Mouse (Mus musculus) hindbrain, embryonic 13.5 days (tissue): ENCODE results near the gene Borcs8. TPM values are rescaled to one million over a fixed set of nuclear protein-coding genes. Genes with fewer than 3 reads are reported as not detected.

Source experiments
- ATAC-seq: fragments of 200-750 bp; cut with Nextera tagmentation; 2 replicates; pipeline ENCODE4 v1.8.0; 2017; ENCODE audit warnings: moderate TSS enrichment; ENCODE audit not compliant: low FRiP score
- H3K27ac ChIP-seq: fragments of 300-500 bp; sonication (generic); 2 replicates; pipeline ENCODE4 v1.5.1; 2015; ENCODE audit warnings: inconsistent platforms, mild to moderate bottlenecking, moderate library complexity
- H3K27me3 ChIP-seq: fragments of 300-500 bp; sonication (generic); 2 replicates; pipeline ENCODE4 v1.6.1; 2015; ENCODE audit warnings: mild to moderate bottlenecking, inconsistent platforms
- H3K36me3 ChIP-seq: fragments of 300-500 bp; sonication (generic); 2 replicates; pipeline ENCODE4 v1.6.1; 2015; ENCODE audit warnings: mild to moderate bottlenecking, inconsistent platforms
- H3K4me1 ChIP-seq: fragments of 300-500 bp; sonication (generic); replicated peaks from 2 replicates; pipeline ENCODE4 v1.6.1; 2015; ENCODE audit warnings: inconsistent platforms
- H3K4me2 ChIP-seq: fragments of 300-500 bp; sonication (generic); 2 replicates; pipeline ENCODE4 v1.6.1; 2015; ENCODE audit warnings: inconsistent platforms, mild to moderate bottlenecking, moderate library complexity
- H3K4me3 ChIP-seq: fragments of 300-500 bp; sonication (generic); 2 replicates; pipeline ENCODE4 v1.5.1; 2015; ENCODE audit warnings: mild to moderate bottlenecking, inconsistent platforms
- H3K9ac ChIP-seq: fragments of 300-500 bp; sonication (generic); 2 replicates; pipeline ENCODE4 v1.6.1; 2015; ENCODE audit warnings: mild to moderate bottlenecking, inconsistent platforms
- H3K9me3 ChIP-seq: fragments of 300-500 bp; sonication (generic); 2 replicates; pipeline ENCODE4 v1.6.1; 2016; ENCODE audit warnings: inconsistent platforms
- WGBS: fragments of 180-500 bp; shearing (Covaris S2); methylation state at CpG from one replicate; pipeline ENCODE4 v1.1.7; 2015; 5-methylcytosine and 5-hydroxymethylcytosine counted together
- polyA plus RNA-seq: library from polyadenylated mRNA; unstranded; fragments of >200 nt; fragmentation: Nextera tagmentation; extraction: Ambion mirVana; gene quantifications from 2 replicates; pipeline ENCODE4 v1.2.1, GENCODE M21; 2015

Borcs8 gene
- polyA plus RNA-seq, result 53.6 and 58.2 TPM in 2 replicates

DNA sequence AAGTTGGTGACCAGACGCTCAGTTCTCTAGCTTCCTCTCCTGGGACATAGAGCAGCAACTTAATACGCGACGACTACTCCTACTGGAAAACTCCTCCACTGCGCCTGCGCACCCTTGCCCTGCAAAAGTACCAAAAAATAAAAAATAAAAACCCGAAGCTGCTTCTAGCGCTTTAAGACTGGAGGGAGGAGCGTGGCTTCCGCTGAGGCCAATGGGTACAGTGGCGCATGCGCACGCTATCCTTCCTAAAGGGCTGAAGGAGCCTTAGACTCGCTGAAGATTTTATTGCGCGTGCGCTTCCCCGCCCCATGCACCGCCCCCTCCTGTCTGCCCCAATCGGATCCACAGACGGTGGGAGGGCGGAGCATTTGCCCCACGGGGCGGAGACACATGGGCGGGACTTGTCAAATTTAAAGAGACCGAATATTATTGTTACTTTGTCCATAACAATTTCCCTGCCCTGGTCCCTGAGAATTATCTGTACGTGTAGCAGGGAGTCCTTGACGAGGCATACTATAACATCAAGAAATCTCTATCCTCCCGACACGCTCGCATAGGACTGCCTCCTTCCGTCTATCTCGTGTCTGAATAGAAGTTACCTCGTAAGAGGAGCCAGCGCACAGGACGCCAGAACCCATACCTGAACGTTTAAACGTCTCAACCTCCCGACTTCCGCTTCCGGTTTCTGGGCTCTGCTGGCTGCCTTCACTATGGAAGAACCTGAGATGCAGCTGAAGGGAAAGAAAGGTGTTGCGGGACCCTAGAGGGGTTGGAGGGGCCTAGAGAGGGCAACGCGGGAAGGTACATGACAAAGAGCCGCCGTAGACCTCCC lies at the start of gene Borcs8, which contains the start of the genes Rfxank and Mef2b:
Gene Borcs8, plus strand, starts transcription at position 474 of the 832 bp plus-strand sequence.
Gene Rfxank, minus strand, starts transcription at position 129 of the 832 bp plus-strand sequence.
Gene Mef2b, plus strand, starts transcription at position 686 of the 832 bp plus-strand sequence.
- peak within 1 kb of the TSS; percentile 89 for H3K27ac ChIP-seq
- H3K9me3 ChIP-seq, result no peaks in the 10 kb centered on the region
- H3K36me3 ChIP-seq, result peaks cover 50% of the 10 kb centered on the region
- peak within 1 kb of the TSS; percentile 87 for H3K4me2 ChIP-seq
- peak within 1 kb of the TSS; percentile 83 for H3K4me3 ChIP-seq
- ATAC-seq, result peak; percentile 97
- under 1% methylated on average over 46 of the region's 46 CpGs for WGBS
- H3K4me1 ChIP-seq, result peaks cover 25% of the 10 kb centered on the region
- no peaks in the 10 kb centered on the region for H3K27me3 ChIP-seq
- peak within 1 kb of the TSS; percentile 89 for H3K9ac ChIP-seq

DNA sequence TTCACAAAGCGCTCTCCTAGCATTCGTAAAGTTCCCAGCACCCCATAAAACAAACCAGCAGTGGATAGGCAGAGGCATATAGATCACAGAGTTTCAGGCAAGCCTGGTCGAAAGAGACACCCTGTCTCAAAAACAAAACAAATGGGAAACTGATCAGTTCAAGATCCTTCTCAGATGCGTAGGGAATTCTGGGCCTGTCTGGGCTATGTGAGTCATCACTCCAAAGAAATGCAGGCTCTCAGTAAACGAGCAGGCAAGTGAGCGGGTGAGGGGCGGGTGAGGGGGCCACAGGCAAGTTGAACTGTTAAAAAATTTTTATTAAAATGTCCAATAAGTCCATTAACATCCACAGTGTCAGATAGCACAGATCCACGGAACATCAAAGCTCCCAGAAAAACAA lies 46.5 kb upstream of the Borcs8 start:
- H3K9me3 ChIP-seq, result no peaks in the 10 kb centered on the region
- no peak overlapping the region for H3K4me2 ChIP-seq
- H3K4me3 ChIP-seq, result no peak overlapping the region
- H3K27me3 ChIP-seq, result peaks cover 27% of the 10 kb centered on the region
- no peak for ATAC-seq
- peaks cover 46% of the 10 kb centered on the region for H3K36me3 ChIP-seq
- peaks cover 27% of the 10 kb centered on the region for H3K4me1 ChIP-seq
- 69% methylated on average over 8 of the region's 8 CpGs for whole genome bisulfite sequencing
- H3K9ac ChIP-seq, result no peak overlapping the region
- H3K27ac ChIP-seq, result no peak overlapping the region

DNA sequence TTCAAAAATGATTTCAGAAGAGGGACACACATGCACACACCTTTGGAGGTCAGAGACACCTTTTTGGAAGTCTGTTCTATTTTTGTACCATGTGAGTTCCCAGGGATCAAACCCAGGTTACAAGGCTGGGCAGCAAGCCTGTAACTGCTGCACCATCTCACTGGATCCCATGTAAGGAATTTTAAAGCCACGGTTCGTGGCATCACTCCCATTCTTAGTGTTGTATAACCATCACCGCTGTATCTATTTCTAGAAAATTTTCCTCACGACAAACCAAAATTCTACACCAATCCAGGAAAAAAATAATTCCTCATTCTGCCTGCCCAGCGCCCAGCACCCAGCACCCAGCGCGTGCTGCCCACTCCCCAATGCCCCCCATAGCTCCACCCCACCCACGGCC lies 40.0 kb upstream of the Borcs8 start:
- Histone ChIP-seq H3K27ac (no peak overlapping the region), H3K4me2 (no peak overlapping the region), H3K36me3 (peaks cover 98% of the 10 kb centered on the region), H3K9me3 (no peaks in the 10 kb centered on the region; the same call in 1 of the 2 replicates), H3K4me1 (peaks cover under 1% of the 10 kb centered on the region; the same call in 1 of the 2 replicates), H3K27me3 (no peaks in the 10 kb centered on the region), H3K9ac (no peak overlapping the region), H3K4me3 (no peak overlapping the region)
- no peak for ATAC-seq
- WGBS, result 83% methylated on average over 8 of the region's 8 CpGs

DNA sequence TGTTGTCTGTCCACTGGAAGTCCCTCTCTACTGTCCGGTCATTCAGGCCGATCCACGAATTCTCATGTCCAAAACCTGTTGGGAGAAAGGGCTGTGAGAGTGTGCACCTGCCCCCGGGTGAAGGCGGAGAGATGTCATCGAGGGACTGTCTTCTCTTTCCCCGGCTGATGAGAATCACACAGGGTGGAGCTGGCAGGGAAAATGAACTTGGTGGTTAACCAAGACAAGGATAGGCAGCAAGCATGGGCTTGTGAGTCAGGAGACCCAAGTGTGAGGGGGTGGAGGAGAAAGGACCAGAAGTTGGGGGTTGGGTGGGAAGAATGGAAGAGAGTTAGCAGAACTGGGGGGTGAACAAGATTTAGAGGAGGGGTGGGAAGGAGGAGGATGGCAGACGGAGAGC lies 39.1 kb upstream of the Borcs8 start:
- Histone ChIP-seq H3K9ac (no peak overlapping the region), H3K4me3 (no peak overlapping the region), H3K36me3 (peaks cover 92% of the 10 kb centered on the region), H3K4me1 (peaks cover 10% of the 10 kb centered on the region), H3K4me2 (no peak overlapping the region), H3K9me3 (no peaks in the 10 kb centered on the region; the same call in 1 of the 2 replicates), H3K27ac (no peak overlapping the region), H3K27me3 (no peaks in the 10 kb centered on the region)
- no peak for ATAC-seq
- WGBS, result 87% methylated on average over 8 of the region's 8 CpGs

DNA sequence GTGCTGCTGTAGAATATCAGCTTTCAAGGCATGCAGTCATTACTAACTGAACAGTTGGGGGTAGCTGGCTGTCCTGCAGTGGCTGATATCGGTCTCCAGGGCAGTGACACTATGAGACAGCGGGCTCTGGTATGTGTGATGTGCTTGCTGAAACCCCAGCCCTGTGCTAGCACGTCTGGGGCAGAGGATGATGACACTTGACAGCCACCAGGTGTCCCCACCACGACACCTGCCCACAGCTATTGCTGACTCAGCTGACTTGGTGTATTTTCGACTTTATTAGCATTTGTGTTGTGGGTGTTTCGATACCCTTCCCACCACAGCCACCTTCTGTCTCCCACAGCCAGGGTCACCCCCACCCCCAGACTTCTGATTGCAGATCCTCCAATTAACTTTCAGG lies 34.8 kb upstream of the Borcs8 start:
- Histone ChIP-seq H3K9me3 (no peaks in the 10 kb centered on the region), H3K9ac (no peak overlapping the region)

DNA sequence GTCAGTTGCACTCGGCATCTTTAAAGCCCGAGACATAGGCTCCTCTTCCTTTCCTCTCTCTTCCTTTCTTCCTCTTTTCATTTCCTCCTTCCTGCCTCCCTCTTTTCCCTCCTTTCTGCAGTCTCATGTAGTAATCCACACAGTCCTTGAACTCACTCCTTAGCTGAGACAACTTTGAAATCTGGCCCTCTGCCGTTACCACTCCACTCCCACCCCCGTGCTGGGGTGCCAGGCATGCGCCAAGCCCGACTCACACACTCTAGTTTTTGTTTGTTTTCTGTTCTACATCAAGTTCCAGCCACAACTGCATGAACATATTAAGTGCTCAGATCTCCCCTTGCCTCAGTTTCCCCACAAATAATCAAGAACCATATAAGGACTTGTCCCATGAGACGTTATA lies 34.4 kb upstream of the Borcs8 start:
- H3K9ac ChIP-seq, result no peak overlapping the region
- H3K36me3 ChIP-seq, result peaks cover 88% of the 10 kb centered on the region
- no peak overlapping the region for H3K4me2 ChIP-seq
- H3K4me3 ChIP-seq, result no peak overlapping the region
- no peak overlapping the region for H3K27ac ChIP-seq
- H3K9me3 ChIP-seq, result no peaks in the 10 kb centered on the region
- 80% methylated on average over 7 of the region's 7 CpGs for WGBS
- ATAC-seq, result no peak
- H3K27me3 ChIP-seq, result no peaks in the 10 kb centered on the region
- H3K4me1 ChIP-seq, result peaks cover 20% of the 10 kb centered on the region

More for the DNA sequence above, 34.8 kb upstream of the Borcs8 start:
- no peak overlapping the region for H3K4me3 ChIP-seq
- peak; percentile 23; the same call in 1 of the 2 replicates for ATAC-seq
- H3K36me3 ChIP-seq, result peaks cover 88% of the 10 kb centered on the region
- H3K27ac ChIP-seq, result no peak overlapping the region
- no peaks in the 10 kb centered on the region for H3K27me3 ChIP-seq
- peaks cover 18% of the 10 kb centered on the region for H3K4me1 ChIP-seq
- 14% methylated on average over 6 of the region's 6 CpGs for WGBS
- no peak overlapping the region for H3K4me2 ChIP-seq

DNA sequence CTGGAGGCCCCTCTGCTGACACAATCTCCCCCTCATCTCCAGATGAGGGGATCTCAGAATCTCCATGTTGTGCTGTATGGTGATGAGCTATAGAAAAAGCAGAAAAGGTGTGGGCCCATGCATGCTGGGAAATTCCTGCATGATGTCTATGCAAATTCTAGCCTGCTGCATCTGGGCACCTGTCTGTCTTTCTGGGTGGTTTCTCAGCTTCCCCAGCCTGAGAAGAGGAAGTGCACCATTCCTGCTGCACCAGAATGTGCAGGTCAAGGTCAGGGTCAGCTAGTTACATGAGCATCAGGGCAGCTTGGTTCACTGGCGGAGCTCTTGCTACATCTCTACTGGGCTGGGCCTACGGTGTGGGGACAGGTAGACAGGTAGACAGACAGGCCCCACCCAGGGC lies 28.8 kb upstream of the Borcs8 start:
- H3K27ac ChIP-seq, result no peak overlapping the region
- H3K9ac ChIP-seq, result no peak overlapping the region
- ATAC-seq, result no peak
- H3K4me2 ChIP-seq, result no peak overlapping the region
- H3K36me3 ChIP-seq, result peaks cover 98% of the 10 kb centered on the region
- H3K4me3 ChIP-seq, result no peak overlapping the region
- peaks cover 41% of the 10 kb centered on the region for H3K4me1 ChIP-seq
- H3K9me3 ChIP-seq, result no peaks in the 10 kb centered on the region
- H3K27me3 ChIP-seq, result peaks cover 35% of the 10 kb centered on the region
- 89% methylated on average over 2 of the region's 2 CpGs for WGBS

DNA sequence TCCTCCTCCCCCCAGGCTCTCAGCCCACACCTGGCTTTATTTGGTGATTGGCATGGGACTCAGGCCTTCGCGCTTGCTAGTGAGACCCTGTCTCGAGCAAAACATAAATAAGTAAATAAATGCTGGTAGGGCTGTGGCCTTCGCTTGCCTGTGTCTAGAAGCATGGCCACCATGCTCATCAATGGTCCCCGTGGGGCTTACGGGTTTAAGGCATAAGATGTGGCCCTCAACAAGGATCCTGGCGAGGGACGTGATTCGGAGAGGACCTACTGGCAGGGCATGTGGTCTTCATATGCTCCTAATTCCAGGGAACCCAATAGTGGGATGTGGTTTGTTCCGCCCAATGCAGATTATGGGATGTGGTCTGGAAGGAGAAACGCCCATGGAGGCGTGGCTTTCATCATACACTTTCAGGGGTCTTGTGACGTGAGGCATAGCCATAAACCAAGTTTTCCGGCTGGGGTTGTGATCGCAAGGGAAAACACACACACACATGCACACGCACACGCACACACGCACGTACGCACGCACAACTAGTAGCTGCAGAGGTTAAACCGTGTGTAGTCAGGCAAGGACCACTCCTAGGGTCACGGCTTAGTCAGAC lies 28.0 kb upstream of the Borcs8 start:
- H3K9ac ChIP-seq, result no peak overlapping the region
- 61% methylated on average over 23 of the region's 23 CpGs for WGBS
- H3K9me3 ChIP-seq, result no peaks in the 10 kb centered on the region
- H3K4me3 ChIP-seq, result no peak overlapping the region
- H3K27ac ChIP-seq, result no peak overlapping the region
- peaks cover 41% of the 10 kb centered on the region for H3K4me1 ChIP-seq
- peaks cover 98% of the 10 kb centered on the region for H3K36me3 ChIP-seq
- H3K4me2 ChIP-seq, result no peak overlapping the region
- peaks cover 42% of the 10 kb centered on the region for H3K27me3 ChIP-seq
- ATAC-seq, result no peak

DNA sequence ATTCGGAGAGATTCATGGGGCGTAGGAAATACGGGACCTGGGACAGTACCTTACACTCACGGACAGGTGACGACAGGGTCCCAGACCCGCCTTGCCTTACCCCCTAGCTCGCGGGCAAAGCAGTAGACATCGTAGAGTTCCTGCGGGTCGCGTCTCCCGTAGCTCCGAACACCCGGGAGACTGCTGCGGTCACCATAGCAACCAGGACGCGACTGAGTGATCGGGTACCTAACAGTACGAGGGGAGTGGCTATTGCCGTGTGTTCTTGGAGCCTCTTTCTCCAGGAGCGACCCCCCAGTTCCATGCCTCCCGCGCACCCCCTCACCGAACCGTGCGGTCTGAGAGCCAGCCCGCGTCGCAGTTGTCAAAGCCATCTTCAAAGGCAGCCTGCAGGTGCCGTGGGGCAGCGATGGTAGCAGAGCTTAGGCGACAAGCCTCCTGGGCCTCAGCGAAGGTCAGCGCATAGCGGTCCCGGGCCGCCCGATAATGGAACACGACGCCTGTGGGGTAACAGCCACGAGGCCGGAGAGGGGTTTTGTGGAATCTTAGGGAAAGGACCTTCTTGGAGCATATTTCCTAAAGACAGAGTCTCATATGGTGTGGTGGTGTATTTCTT lies 26.8 kb upstream of the Borcs8 start:
- peak overlapping the region; percentile 4; the same call in 1 of the 2 replicates for H3K4me3 ChIP-seq
- peaks cover 86% of the 10 kb centered on the region for H3K36me3 ChIP-seq
- peaks cover 46% of the 10 kb centered on the region for H3K4me1 ChIP-seq
- 9% methylated on average over 43 of the region's 43 CpGs for WGBS
- 0 out of 2 replicates have a peak overlapping the region, but pooled peaks have one; percentile 51 for H3K9ac ChIP-seq
- H3K27ac ChIP-seq, result no peak overlapping the region
- no peaks in the 10 kb centered on the region for H3K9me3 ChIP-seq
- H3K4me2 ChIP-seq, result peak overlapping the region; percentile 15; the same call in 1 of the 2 replicates
- H3K27me3 ChIP-seq, result peaks cover 45% of the 10 kb centered on the region
- ATAC-seq, result no peak

DNA sequence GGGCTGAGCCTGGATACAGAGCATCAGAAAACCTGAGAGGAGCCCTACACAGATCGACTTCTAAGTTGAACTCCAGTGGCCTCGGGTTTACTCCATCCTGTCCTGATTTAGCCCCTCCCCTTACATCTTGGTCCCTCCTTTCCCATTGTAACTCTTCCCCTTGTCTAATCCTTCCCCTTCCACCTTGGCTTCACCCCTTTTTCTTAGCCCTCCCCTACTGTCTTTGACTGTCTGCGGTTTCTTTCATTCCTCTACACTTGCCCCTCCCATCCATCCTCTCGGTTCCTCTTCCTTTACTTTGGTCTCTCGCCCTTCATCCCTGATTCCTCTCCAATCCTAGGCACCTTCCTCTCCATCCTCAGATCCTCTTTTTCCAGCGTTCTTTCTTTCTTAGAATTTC lies 24.8 kb upstream of the Borcs8 start:
- Histone ChIP-seq H3K4me1 (peaks cover 54% of the 10 kb centered on the region), H3K36me3 (peaks cover 66% of the 10 kb centered on the region), H3K27me3 (peaks cover 45% of the 10 kb centered on the region), H3K4me2 (no peak overlapping the region), H3K4me3 (no peak overlapping the region), H3K9me3 (no peaks in the 10 kb centered on the region), H3K9ac (0 out of 2 replicates have a peak overlapping the region, but pooled peaks have one; percentile 25), H3K27ac (no peak overlapping the region)
- 27% methylated on average over 6 of the region's 6 CpGs for WGBS
- no peak for ATAC-seq

DNA sequence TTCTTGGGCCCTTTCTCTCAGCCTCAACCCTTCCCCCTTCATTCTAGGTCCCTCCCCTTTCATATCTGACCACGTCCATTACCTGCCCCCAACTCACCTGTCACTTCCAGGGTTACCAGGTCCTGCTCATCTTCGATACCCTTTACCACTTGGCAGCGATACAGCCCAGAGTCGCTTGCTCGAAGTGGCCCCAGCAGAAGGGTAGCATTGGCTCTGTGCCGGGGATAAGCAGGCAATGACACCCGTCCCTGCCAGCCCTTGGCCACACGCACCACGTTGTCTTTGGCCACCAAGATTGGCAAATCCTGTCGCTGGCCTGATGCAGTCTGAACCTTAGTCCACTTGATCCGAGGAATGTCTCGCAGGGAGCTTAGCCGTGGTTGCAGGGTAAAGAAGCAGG lies 24.4 kb upstream of the Borcs8 start:
- Histone ChIP-seq H3K9me3 (no peaks in the 10 kb centered on the region), H3K27ac (no peak overlapping the region), H3K27me3 (peaks cover 45% of the 10 kb centered on the region), H3K4me3 (no peak overlapping the region), H3K4me1 (peaks cover 52% of the 10 kb centered on the region), H3K9ac (0 out of 2 replicates have a peak overlapping the region, but pooled peaks have one; percentile 25), H3K4me2 (no peak overlapping the region), H3K36me3 (peaks cover 62% of the 10 kb centered on the region)
- ATAC-seq, result no peak
- 75% methylated on average over 13 of the region's 13 CpGs for WGBS

DNA sequence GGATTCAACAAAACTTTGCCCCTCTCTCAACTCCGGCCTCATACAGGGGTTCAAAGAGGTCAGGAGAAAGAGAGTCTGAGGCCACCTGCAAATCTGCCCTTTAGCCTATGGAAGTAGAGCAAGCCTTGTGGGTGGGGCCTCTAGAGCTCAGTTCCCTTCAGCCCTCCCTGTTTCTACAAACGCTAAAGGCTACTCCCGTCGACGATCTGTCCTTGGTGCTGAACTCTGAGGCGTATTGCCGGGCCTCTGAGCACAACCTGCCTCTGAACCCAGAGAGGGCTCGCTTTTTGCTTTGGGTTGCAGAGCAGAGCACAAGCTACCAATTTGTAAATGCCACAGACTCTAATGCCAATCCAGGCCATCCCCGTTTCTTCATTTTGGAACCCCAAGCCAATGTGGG lies 21.7 kb upstream of the Borcs8 start:
- ATAC-seq, result no peak
- Histone ChIP-seq H3K27ac (no peak overlapping the region), H3K9ac (peak overlapping the region; percentile 95), H3K4me2 (peak overlapping the region; percentile 89), H3K4me1 (peaks cover 45% of the 10 kb centered on the region), H3K27me3 (peaks cover 39% of the 10 kb centered on the region), H3K9me3 (no peaks in the 10 kb centered on the region), H3K36me3 (peaks cover 35% of the 10 kb centered on the region), H3K4me3 (peak overlapping the region; percentile 74)
- 10% methylated on average over 9 of the region's 9 CpGs for WGBS
